Mouse (Mus musculus) CD8-positive naive resting alpha-beta T cell, adult 2 months (primary cell): ENCODE results near the gene Sugp1.
"Not testable (repeated sequence)": the region's sequence is repeated elsewhere in the genome, so short reads cannot be mapped to it uniquely, and the experiment has no call there.

Source experiments
- DNase-seq, 2 experiments: peaks; one replicate each; pipeline ENCODE4 v3.0.0; 2022; ENCODE audit warnings: low read depth in 2 of 2, low spot score in 2 of 2

Sugp1 gene

DNA sequence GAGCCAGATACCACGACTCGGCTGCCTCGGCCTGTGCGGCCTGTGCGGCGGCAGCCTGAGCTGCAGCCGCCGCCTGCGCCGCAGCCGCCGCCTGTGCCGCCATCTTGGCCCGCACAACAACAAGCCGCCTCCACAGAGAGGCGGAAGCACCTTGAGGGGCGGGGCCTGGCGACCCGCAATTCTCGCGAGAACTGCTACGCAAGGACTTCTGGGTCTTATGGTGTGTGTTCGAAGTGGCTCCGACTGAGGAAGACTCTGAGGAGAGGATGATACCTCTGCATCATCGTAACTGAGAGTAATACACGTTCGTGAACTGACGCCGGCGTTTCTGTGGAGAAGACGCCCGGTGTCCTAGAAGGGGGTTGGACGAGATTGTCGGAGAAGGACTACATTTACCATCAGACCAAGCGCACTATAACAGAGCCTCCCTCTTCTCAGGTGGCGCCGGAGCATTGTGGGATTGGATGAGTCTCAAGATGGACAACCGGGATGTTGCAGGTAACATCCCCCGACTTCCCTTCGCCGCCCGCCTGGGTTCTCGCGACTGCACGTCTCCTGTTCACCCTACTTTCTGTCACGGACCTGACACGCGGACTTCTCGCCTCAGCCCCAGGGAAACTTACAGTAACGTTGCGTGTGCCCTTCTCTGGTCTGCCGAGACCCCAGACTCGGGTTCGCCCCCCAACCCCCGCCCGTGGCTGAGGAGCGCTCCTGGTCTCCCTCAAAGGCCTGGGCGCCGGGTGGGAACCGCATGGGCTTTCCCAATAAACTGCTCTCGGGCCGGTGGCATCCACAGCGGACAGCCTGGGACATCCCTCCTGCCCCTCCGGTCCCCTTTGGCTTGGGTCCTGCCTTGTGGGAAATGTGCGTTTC, at the start of gene Sugp1, which contains the start of gene Mau2:
Gene Sugp1, plus strand, starts transcription at position 231 of the 873 bp plus-strand sequence.
Gene Mau2, minus strand, starts transcription at position 152 of the 873 bp plus-strand sequence.
- DNase-seq, result peak; percentile 95 to 98

DNA sequence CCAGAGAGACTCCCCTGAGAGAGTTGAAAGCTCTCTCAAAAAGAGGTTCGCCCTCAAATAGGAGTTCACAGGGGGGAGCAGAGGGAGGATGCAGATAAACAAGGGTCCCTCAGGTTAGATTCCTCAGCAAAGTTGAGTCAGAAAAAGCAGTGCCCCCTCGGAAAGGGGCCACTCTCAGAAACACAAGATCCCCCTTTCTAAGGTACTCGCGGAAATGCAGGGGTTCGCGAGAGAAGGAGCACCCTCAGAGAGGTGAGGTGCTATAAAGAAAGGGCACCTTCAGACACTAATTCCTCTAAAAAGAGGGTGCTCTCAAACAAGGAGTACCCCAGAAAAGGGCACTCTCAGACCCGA, 47.2 kb upstream of the Sugp1 start:
- DNase-seq, result no peak

DNA sequence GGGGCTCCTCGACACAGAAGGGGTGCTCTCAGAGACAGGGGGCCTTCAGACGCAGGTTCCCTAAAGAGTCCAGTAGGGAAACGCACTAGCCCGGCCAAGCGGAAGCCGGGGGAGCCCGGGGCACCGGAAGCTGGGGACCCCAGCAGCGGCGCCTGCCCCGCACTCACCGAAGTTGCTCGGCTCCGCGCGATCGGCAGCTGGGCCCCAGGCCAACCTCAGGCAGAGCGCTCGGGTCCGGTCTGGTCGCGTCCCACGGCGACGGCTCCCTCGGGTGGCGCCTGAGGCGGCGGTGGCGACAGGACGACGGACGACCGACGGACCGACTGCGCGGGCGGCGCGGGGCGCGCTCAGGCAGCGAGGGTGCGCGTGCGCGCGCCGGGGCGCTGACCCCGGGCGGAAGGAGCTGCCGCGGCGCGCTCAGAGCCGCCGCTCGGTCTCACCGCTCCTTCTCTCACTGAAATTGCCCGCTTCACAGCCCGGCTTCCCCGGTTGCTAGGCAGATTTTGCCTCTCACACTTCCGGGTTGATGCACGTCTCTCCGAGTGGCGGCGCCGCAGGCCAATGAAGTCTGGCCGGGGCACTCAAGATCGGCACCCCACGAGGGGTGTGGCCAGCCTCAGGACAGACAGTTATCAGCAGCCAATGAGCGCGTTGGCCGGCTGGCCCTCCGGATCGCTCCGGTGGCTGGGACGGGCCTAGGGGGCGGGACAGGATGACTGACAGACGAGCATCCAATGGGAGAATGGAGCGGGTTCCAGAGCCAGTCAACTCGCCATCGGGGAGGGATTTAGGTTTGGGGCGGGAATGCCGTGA, 46.6 kb upstream of the Sugp1 start, which contains the start of gene Gatad2a:
Gene Gatad2a, minus strand, starts transcription at position 609 of the 813 bp plus-strand sequence.
- DNase-seq, result peak; percentile 99 to 100

DNA sequence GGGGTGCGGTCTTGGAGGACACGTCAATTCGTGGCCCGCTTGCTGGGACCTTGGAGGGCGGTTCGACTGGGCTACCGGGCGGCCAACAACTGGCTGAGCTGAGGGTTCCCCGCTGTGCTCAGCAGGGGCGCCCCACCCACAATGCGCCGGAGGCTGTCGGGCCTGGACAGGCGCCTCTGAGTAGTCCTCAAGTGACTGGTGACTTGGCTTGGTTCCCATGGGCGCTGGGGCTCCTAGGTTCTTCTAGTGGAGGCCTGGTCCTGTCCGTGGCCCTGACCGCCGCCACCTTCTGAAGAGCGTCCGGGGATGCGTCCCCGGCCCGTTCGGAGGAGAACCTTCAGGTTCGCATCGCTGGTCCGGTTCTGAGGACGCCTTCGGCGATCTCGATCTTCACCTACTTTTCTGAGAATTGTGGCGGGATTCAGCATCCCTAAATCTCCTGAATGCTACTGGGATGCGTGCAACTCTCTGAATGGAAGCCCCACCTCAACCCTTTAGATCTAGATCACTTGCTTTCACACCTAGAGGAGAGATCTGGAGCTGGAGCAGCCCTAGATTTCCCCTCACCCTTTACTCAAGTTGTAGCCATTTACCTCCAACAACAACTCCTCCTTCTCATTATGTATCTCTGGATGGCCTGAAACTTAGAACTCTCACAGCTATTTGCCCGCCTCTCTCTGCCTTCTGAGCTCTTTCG, 45.9 kb upstream of the Sugp1 start:
- no peak for DNase-seq

DNA sequence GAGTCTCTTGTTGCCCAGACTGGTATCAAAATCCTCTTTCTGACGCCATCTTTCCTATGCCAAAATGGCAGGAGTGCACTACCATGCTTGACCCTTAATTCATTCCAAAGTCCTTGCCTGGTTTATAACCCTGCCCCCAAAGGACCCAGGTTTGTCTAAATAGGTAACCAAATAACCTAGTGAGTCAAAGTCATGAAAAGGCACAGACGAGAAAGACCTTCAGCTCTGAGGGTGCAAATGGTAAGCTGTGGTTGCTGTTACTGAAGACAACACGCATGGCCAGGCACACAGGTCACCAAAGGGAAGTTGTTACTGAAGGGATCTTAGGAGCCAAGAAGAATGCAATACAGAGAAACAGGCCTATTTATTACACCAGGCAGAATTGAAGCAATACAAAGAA, 43.9 kb upstream of the Sugp1 start:
- no peak for DNase-seq

DNA sequence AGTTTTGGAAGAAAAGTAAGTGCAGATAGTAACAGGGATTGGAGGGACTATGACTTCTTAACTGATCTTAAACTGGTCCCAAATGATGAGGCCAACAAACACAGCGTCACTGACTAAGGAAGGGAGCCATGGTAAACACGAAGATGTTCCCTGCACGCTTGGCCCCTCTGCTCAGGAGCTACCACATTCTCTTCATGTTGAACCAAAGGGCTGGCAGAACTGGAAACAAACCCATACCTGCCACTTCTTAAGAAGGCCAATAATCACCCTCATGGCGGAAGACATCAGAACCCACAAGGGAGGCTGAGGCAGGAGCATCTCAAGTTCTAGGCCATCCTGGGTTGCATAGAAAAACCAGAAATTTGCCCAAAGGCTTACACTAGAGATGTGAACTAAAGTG, 43.4 kb upstream of the Sugp1 start:
- no peak for DNase-seq

DNA sequence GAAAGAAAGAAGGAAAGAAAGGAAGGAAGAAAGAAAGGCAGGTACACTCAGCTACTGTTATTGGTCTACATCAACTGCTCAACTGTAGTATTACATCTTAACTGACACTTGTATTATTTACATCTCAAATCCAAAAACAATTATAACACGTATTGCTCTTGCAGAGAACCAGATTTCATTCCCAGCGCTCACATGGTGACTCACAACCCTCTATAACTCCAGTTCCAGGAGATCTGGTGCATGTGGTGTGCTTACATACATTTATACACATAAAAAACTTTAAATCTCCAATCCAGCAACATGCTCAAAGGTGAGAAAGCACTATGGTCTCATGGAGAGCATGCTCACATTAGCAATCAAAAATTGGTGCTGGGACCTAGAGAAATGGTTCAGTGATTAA, 42.4 kb upstream of the Sugp1 start:
- no peak for DNase-seq

DNA sequence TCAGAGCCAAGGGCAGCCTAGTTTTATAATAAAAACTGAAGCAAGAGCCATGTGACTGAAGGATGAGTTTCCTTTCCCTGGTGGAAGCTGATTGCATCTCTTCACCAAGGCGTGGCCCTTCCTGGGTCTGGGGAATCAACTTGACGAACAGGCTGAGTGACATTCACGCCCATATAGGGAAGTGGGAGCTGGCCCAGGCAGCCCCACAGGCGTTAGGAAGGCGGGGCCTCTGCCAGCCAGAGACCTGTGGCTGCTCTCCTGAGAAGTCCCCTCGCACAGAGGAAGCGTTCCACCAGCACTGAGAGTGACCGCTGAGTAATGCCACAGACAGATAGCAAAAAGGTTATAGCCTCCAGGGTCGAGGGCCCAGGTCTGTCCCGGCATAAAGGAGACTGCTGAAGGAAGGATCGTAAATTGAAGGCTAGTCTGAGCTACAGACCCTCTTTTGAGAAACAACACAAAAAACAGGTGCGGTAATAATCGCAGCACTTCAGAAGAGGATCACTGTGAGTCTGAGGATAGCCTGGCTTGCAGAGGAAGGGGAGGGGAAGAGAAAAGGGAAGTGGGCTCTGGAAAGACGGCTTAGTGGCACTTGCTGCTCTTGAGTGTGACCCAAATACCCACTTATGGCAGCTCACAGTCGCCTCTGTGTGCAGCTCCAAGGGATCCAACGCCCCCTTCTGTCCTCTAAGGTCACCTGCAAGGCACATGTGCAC, 41.3 kb upstream of the Sugp1 start:
- peak; percentile 48 to 69 for DNase-seq

DNA sequence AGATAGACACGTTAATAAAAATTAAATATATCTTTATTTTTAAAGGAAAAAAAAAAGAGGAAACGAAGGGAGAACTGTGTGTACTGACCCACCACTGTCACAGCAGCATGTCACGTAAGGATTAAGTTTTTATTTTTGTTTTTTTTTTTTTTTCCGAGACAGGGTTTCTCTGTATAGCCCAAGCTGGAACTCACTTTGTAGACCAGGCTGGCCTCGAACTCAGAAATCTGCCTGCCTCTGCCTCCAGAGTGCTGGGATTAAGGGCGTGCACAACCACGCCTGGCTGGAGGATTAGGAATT, 40.8 kb upstream of the Sugp1 start:
- not testable (repeated sequence) for DNase-seq

DNA sequence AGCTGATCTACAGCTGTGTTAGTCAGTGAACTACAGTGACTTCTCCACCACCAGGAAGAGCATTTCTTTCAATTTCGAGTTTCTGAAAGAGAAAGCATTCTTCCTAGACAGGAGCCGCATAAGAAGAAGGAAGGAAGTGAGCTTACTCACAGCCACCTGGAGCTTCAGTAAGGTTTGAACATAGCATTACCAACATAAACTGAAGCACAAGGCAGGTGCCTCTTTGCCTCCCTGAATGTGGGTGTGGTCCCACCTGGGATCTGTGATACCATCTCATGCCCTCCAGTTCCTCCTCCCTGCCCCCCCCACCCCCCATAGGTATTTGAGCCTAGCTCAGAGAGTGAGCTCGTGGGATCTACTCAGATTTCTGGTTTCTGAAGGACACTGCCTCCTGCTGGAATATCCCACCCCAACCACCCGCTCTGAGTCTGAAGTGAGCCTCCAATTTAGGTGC, 39.4 kb upstream of the Sugp1 start:
- DNase-seq, result no peak

DNA sequence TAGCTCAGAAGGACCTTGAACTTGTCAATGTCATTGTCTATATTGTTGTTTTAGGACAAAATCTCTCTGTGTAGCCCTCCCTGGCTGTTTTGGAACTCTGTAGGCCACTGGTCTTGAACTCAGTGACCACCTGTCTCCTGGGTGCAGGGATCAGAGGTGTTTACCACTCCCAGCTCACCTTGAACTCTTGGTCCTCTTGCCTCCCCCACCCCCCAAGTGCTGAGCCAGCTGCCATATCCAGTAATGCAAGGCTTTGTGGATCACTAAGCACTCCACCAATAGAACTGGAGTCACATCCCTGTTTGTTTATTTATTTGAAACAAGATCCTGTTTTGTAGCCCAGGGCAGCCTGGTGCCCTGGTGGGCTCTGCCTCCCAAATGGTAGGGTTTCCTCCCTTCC, 38.3 kb upstream of the Sugp1 start:
- DNase-seq, result no peak

DNA sequence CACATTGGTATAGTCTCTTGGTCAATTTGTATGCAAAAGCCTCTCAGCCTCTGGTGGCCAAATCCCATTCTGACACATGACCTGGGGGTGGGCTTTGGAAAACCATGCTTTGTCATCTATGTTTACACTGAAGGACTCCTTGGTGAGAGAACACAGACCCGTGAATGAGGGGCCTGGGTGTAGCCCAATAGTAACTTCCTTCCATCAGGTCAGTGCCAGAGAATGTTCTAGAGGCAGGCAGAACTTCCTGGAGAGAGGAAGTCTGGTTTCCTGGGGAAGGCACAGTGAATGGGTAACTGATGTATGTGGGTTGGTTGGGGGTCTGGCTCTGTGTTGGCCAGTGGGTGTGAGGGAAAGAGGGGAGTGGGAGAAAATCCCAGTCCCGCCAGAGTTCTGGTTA, 37.4 kb upstream of the Sugp1 start:
- no peak for DNase-seq

DNA sequence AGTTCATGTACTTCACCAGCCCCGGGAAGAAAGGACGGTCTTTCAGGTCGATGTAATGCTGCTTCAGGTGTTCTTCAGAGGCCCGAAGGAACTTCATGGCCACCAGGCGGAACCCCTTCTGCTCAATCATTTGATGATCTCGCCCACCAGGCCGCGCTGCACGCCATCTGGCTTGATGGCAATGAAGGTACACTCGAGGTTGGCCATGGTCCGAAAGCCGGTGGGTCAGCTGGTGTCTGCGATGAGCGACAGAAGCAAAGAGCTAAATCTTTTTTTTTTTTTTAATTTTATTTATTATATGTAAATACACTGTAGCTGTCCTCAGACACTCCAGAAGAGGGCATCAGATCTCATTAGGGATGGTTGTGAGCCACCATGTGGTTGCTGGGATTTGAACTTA, 31.8 kb upstream of the Sugp1 start:
- not testable (repeated sequence) for DNase-seq

DNA sequence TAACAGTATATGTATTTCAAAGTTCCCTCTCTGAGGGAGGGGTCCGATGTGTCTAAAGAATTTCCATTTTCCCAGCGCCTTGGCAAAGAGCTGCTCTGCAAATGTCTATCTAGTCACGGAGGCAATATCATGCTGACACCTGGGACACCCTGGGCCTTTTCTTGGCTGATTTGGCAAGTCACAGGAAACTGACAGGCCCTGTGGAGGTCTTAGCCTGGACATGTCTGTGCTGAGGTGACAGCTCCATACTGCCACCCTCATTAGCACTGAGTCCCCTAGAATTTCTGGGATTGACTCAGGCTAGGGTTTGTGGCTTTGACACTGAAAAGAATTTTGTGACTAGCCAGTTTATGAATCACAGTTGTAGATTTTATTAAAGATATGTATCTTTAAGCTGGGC, 30.3 kb upstream of the Sugp1 start:
- no peak for DNase-seq

DNA sequence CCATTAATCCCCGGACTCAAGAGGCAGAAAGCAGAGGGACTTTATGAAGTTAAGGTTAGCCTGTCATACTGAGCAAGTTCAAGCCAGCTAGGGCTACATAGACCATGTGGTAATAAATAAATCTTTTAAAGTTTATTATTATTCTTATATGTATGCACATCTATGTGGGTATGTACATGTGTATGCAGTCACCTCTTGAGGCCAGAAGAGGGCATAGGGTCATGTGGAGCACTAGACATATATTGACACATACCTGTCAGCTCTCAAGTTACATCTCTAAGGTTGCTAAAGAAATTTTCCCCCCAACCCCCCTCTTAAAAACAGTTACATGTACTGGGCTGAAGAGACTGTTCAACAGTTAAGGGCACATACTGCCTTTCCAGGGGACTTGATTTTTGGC, 29.9 kb upstream of the Sugp1 start:
- no peak for DNase-seq

DNA sequence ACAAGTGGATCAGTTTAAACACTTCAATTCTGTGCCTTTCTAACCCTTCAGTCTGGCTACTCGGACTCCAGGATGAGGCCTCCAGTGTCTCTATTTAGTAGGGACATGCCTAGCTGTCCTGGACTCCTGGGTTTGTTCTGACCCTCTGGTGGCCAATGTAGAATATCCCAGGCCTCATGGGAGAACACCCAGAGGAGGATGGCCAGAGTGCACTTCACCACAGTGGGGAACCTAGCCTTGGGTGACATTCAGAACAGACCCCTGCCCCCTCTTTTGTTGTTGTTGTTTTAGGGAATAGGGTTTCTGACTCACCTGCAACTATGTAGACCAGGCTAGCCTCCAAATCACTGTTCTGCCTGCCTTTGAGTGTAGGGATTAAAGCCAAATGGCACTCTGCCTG, 27.6 kb upstream of the Sugp1 start:
- DNase-seq, result no peak

DNA sequence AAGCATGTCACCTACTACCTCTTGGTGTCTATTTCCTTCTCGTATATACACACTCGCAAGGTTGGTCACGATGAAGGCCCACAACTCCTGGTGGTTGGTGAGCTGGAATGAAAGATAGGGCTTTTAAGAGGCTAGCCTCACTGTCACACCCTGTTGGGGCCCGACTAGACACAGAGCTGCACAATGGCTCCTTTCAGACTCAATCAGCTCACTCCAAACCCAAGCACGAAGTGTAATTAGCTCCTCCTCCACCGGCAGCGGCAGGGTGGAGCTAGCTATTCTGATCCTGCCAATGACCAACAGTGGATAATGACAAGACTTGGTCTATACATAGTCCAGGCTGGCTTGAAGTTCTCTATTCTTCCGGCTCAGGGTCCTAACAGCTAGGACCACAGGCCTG, 19.0 kb upstream of the Sugp1 start:
- DNase-seq, result no peak

DNA sequence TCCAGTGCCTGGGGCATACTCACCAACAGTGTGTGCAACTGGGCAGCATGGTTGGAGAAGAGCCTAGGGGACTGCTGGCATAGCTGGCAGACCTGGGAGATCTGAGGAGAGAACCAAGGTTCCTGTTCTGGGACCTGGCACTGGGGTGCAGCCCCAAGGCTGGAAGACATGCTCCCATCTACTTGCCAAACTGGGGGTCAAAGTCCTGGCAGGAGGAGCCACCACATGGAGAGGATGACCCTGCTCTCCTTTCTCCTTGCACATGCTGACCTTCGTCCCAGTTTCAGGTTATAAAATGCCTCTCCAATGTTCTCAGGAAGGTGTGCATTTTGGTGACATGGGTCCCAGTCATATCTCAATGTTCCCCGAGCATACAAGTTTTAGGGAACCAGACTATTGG, 16.5 kb upstream of the Sugp1 start:
- DNase-seq, result no peak

DNA sequence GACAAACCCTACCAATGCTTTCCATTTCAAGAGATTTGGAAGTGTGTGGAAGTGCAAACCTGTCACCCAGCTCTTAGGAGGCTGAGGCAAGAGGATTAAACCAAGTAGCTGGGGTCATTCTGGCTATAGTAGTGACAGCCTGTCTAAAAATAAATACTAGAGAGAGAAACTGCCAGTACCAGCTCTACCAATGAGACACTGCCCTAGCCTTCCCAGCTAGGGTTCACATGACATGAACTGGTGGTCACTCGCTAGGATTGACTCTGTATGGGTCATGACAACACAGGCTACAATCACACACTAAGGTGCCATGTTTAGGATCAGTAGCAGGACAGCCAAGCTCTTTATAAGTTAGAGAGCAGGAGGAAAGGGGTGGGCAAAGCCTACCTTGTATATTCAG, 12.4 kb upstream of the Sugp1 start:
- no peak for DNase-seq

DNA sequence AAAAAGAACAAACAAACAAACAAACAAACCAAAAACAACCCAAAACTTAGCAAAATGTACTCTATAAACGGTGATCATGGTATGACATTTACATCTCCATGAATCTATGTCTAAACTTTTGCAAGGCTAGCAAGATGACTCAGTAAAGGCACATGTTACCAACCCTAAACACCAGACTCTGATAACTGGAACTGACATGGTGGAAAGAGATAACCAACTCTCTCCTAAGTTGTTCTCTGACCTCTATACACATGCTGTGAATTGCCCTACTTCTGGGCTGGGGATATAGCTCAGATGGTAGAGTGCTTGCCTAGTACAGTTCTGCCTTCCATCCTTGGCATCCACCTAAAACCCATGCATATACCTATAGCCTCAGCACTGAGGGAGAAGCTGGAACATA, 4.6 kb upstream of the Sugp1 start:
- DNase-seq, result no peak

DNA sequence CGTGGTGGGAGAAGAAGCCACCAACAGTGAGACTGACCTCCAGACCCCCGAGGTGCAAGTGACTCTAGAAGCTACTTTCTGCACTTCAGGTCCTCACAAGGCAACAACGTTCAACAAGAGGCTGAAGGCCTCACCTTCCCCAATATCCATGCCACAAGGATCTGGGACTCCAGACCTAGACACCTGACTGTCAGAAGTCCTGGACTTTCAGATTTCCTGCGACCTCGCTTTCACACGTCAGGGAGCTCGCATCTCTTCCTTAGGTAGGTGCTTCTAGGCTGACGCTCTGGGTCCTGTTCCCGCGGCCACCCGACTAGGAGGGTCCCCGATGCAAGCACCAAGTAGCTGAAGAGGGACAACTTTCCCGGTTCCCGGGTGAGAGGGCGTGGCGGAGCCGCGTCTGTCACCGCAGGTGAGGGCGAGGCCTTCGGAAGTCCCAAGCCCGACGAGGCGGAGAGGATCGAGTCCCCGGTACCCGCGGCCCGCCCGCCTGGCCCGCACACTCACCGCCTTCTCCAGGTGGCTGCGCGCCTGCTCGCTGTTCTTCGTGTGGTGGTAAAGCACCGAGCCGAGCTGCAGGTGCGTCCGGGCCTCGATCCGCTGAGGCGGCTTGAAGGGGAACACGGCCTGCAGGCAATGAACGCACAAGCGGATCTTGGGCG, 597 bp upstream of the Sugp1 start:
- no peak for DNase-seq
